Mouse (Mus musculus) small intestine, adult 2 months (tissue): ENCODE data around the gene Wnt7a. TPM values are rescaled to one million over a fixed set of nuclear protein-coding genes. Genes with fewer than 3 reads are reported as not detected.

Source experiments
- H3K27ac ChIP-seq: fragments of 200-500 bp; 2 replicates; pipeline ENCODE4 v1.5.1; 2012; ENCODE audit warnings: low read depth, low read length, control low read depth, inconsistent platforms; ENCODE audit not compliant: insufficient read depth
- H3K27me3 ChIP-seq: fragments of 200-500 bp; 2 replicates; pipeline ENCODE4 v1.6.1; 2012; ENCODE audit warnings: mild to moderate bottlenecking, moderate library complexity, low read length, inconsistent platforms; ENCODE audit not compliant: control insufficient read depth, insufficient read depth
- H3K36me3 ChIP-seq: fragments of 200-500 bp; 2 replicates; pipeline ENCODE4 v1.6.1; 2012; ENCODE audit warnings: mild to moderate bottlenecking, low read length, control low read depth, inconsistent platforms; ENCODE audit not compliant: control insufficient read depth, insufficient read depth
- H3K4me1 ChIP-seq: fragments of 200-500 bp; 2 replicates; pipeline ENCODE4 v1.6.1; 2012; ENCODE audit warnings: low read length, inconsistent platforms, mixed read lengths; ENCODE audit not compliant: control insufficient read depth, insufficient read depth, insufficient read length
- H3K4me3 ChIP-seq: fragments of 200-500 bp; 2 replicates; pipeline ENCODE4 v1.5.1; 2012; ENCODE audit warnings: low read depth, mild to moderate bottlenecking, control low read depth, inconsistent platforms, low read length, moderate library complexity
- CTCF ChIP-seq: fragments of 200-500 bp; IDR thresholded peaks from 2 replicates; pipeline ENCODE4 v1.5.1; 2012; ENCODE audit warnings: low read depth, mild to moderate bottlenecking, control low read depth, inconsistent platforms, low read length, moderate library complexity, mixed read lengths; ENCODE audit not compliant: insufficient replicate concordance, insufficient read length; ENCODE audit errors: extremely low read depth
- POLR2A ChIP-seq: fragments of 200-500 bp; IDR thresholded peaks from 2 replicates; pipeline ENCODE4 v1.6.1; 2012; ENCODE audit warnings: low read depth, mild to moderate bottlenecking, control low read depth, inconsistent platforms, low read length, moderate library complexity
- WGBS: fragments of 180-500 bp; shearing (Covaris S2); methylation state at CpG from one replicate; pipeline ENCODE4 v1.1.7; 2018; 5-methylcytosine and 5-hydroxymethylcytosine counted together
- polyA plus RNA-seq: library from polyadenylated mRNA; depleted of rRNA; stranded (reverse); fragments of >200 nt; gene quantifications from 2 replicates; pipeline ENCODE4 v1.2.3, GENCODE M21; 2012

Gene Wnt7a
- polyA plus RNA-seq, 1 experiment, result not detected

DNA sequence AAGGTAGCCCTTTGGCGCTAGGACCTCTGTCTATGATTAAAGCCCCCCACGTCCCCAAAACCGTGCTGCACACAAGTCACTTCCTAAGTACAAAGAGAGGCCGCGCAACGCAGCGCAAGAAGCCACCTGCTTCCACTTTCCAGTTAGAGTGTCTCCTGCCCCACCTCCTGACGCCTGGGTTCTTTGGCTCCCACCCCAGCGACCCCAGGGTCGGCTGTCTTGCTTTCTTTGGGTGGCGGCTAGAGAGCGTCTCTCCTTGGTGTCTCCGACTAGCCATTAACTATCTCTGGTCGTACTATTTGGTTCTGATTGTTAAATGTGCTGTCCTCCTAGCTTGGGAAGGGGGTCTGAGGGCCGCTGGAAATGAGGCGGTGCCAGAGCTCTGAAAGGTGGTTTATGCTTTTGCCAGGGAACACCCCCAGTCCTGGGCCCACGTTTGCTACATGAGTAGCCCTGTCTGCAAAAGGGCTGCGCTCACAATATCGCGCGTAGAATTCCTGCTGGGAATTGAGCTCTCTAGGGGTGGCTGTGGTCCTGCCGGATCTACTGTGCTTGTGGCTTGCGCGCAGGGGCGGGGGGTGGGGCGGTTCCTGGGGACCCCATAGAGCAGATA, 889 bp downstream of the Wnt7a start:
- H3K4me3 ChIP-seq, result no peak overlapping the region
- WGBS, result 2% methylated on average over 26 of the region's 26 CpGs
- H3K27me3 ChIP-seq, result peaks cover 35% of the 10 kb centered on the region

DNA sequence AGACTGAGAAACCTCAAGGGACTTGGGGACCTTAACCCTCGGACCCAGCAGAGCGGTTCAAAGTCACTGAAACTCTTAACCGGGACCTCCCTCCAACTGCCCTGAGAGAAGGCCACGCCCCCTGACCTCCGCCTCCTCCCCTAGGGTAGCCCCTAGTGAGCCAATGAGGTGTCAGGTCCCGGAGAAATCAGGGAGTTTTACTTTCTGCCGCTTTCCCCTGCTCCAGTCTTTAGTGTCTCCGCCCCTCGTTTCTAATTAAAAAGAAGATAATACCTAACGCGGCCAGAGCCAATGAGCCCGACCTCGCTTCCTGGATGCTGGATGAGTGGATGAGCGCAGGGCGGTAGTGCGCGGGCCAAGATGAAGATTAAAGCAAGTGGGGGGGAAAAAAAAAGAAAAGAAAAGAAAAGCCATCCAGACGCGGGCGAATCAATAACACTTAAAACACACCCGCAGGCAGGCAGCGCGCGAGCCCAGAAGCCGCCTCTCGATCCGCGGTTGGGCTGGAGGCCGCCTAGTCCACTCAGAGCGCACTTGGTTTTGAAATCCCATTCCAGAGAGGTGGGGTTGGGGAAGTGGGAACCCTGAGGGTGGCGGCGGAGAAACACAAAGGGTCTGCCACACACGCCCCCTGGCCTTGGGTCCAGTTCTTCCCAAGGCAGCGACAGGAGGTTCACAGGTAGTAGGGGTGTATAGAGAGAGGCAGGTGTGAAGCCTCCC, 1.6 kb downstream of the Wnt7a start:
- H3K4me1 ChIP-seq, result no peaks in the 10 kb centered on the region; the same call in 1 of the 2 replicates
- 2% methylated on average over 34 of the region's 34 CpGs for WGBS
- H3K4me3 ChIP-seq, result no peak overlapping the region
- H3K27me3 ChIP-seq, result peaks cover 35% of the 10 kb centered on the region
- H3K27ac ChIP-seq, result no peak overlapping the region
- TF ChIP-seq POLR2A (no peak), CTCF (no peak)
- no peaks in the 10 kb centered on the region for H3K36me3 ChIP-seq

More for the DNA sequence above, 889 bp downstream of the Wnt7a start:
- no peak for TF ChIP-seq POLR2A
- H3K4me1 ChIP-seq, result no peaks in the 10 kb centered on the region; the same call in 1 of the 2 replicates
- no peaks in the 10 kb centered on the region for H3K36me3 ChIP-seq
- H3K27ac ChIP-seq, result no peak overlapping the region

DNA sequence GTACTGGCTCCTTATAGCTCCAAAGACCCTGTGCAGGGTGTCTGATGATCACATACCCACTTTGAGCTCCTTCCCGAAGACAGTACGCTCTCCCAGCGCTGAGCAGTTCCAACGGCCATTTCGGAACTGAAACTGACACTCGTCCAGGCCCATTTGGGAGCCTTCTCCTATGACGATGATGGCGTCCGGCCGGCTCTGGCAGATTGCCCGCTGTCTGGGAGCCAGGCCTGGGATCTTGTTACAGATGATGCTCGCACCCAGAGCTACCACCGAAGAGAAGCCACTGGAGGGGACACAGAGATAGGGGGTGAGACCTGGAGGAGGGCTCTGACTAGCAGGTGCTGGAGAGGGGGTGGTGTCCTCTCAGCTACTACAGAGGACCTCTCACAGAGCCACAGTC, 2.5 kb downstream of the Wnt7a start:
- no peaks in the 10 kb centered on the region for H3K36me3 ChIP-seq
- H3K27ac ChIP-seq, result no peak overlapping the region
- peaks cover 35% of the 10 kb centered on the region for H3K27me3 ChIP-seq
- no peak for TF ChIP-seq POLR2A
- no peak for TF ChIP-seq CTCF
- no peaks in the 10 kb centered on the region; the same call in 1 of the 2 replicates for H3K4me1 ChIP-seq
- WGBS, result 85% methylated on average over 13 of the region's 13 CpGs
- H3K4me3 ChIP-seq, result no peak overlapping the region

DNA sequence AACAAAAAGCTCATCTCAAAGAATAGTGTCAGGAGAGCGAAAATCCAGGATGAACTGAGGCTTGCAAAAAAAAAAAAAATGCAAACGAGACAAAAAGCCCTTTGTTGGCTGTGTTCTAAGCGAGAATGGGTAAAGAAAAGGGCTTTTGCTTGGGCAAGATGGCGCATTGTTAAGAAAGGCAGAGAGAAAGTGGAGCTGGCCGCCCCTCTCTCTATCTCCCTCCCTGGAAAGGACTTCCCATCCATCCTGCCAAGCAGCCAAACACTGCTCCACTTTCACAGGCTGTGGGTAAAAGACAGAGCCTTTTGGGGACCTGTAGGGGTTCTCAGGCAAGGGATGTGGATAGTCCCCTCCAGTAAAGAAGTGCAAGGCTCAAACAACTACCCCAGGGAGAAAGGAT, 9.6 kb downstream of the Wnt7a start:
- Histone ChIP-seq H3K36me3 (no peaks in the 10 kb centered on the region), H3K4me3 (no peak overlapping the region), H3K27me3 (no peaks in the 10 kb centered on the region), H3K4me1 (no peaks in the 10 kb centered on the region), H3K27ac (no peak overlapping the region)
- whole genome bisulfite sequencing, result 61% methylated on average over 5 of the region's 5 CpGs
- TF ChIP-seq POLR2A (no peak), CTCF (no peak)

DNA sequence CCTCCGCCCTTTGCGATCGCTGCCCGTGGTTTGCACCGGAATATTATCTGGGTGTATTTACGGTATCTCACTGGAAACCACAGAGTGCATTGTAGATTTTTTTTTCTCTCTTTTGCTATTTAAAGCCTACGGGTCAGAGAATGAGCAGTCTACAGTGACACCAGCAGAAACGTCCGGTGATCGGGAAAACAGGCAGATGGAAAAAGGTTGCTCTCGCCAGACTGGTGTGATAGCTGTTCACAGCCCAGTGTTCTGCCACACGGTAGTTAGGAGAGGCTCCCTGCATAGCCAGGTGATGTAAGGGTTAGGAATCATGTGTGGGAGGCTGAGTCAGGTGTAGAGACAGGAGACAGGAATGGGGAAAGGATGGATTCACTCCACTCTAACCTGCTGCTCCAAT, 10.6 kb downstream of the Wnt7a start:
- Histone ChIP-seq H3K4me1 (no peaks in the 10 kb centered on the region), H3K27ac (no peak overlapping the region), H3K36me3 (no peaks in the 10 kb centered on the region), H3K27me3 (no peaks in the 10 kb centered on the region), H3K4me3 (no peak overlapping the region)
- WGBS, result 52% methylated on average over 12 of the region's 12 CpGs
- no peak for TF ChIP-seq POLR2A
- TF ChIP-seq CTCF, result no peak

DNA sequence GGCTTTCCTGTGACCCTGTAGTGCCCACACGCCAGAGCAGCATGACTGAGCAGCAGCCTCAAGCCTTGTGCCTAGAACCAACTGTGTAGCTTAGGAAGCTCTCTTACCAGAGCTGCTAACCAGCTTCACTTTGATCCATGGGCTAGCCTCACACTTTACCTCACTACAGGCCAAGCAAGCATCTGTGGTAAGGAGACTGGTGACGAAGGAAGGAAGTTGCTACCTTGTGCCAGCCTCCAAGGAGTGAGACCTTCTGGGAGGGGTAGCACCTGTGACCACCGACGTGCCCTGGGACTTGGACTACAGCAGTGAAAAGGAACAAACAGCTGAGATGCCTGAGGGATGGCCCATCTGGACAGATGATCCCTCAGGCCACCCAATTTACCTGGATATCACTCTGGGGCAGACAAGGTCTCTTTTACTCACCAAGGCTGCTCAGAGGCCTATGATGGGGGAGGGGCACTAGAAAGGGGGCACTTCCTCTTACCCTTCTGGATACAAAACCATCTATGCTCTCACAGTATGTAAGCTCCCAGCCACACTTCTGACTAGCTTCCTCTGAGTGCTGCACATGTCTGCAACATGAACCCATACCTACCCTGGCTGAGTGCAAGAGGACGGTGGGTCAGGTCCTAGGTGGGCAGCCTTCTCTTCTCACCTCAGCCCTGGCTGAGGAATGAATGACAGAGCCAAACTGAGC, 18.5 kb downstream of the Wnt7a start:
- Histone ChIP-seq H3K27me3 (no peaks in the 10 kb centered on the region), H3K27ac (no peak overlapping the region), H3K4me3 (no peak overlapping the region), H3K36me3 (no peaks in the 10 kb centered on the region), H3K4me1 (no peaks in the 10 kb centered on the region)
- WGBS, result 72% methylated on average over 5 of the region's 5 CpGs
- TF ChIP-seq CTCF (no peak), POLR2A (no peak)

DNA sequence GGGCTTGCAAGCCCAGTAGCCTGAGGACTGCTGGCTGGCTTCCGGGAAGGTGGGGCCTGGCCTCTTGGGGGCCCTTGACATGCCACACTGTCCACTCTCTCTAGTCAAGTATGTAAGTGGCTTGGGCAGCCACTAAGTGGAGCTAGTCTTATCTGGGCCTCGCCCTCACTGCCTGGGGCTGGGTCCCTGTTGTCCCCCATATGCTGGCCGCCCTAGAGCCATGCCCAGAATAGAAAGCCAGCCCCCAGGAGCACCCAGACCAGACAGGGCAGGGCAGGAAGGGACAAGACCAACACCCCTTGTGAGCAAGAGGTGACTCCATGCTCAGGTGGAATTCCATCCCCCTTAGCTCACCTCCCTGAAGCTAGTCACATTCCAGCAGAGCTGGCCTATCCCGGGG, 22.0 kb downstream of the Wnt7a start:
- H3K4me1 ChIP-seq, result no peaks in the 10 kb centered on the region
- no peak overlapping the region for H3K4me3 ChIP-seq
- H3K27ac ChIP-seq, result no peak overlapping the region
- WGBS, result 50% methylated on average over 4 of the region's 4 CpGs
- H3K36me3 ChIP-seq, result no peaks in the 10 kb centered on the region
- H3K27me3 ChIP-seq, result no peaks in the 10 kb centered on the region
- no peak for TF ChIP-seq POLR2A
- no peak for TF ChIP-seq CTCF
